Mouse (Mus musculus) c-Kit-positive CD71-positive TER-119-positive erythroid progenitor cells, embryonic 14.5 days (primary cell): ENCODE results near the gene Sirt4.

Experiments used
- DNase-seq: peaks from one replicate; pipeline ENCODE4 v3.0.0-alpha.2; 2013; ENCODE audit warnings: low spot score

The Sirt4 gene

GRCm38 (mm10) chr5:115434853-115435754 is 49.4 kb downstream of the Sirt4 start:
- no peak for DNase-seq

GRCm38 (mm10) chr5:115434280-115434852 is 50.2 kb downstream of the Sirt4 start:
- no peak for DNase-seq

- no peak for DNase-seq
These were observed 51.3 kb downstream of the Sirt4 start for GRCm38 (mm10) chr5:115433191-115433590.

GRCm38 (mm10) chr5:115432395-115432794 is 52.1 kb downstream of the Sirt4 start:
- no peak for DNase-seq

- DNase-seq = no peak
These were observed 52.6 kb downstream of the Sirt4 start for GRCm38 (mm10) chr5:115431898-115432259.

- no peak for DNase-seq
These were observed 53.2 kb downstream of the Sirt4 start for GRCm38 (mm10) chr5:115431061-115431897.

- no peak for DNase-seq
These were observed 54.2 kb downstream of the Sirt4 start for GRCm38 (mm10) chr5:115430187-115430960.

GRCm38 (mm10) chr5:115429359-115430186 is 55.0 kb downstream of the Sirt4 start, which contains the start of gene Msi1:
Gene Msi1, plus strand, starts transcription at chr5:115429599.
- no peak for DNase-seq

- DNase-seq = no peak
These were observed 55.6 kb downstream of the Sirt4 start for GRCm38 (mm10) chr5:115428831-115429358.
